15 mouse cellular contexts compared by ENCODE assay signal in genomic region chr8:11395601-11396000, GRCm38 (mm10).
A peak's percentile ranks its signal among the peaks of the same experiment; 100 is the strongest.
DNase-seq lines count a peak whose midpoint lies in the region; ATAC-seq lines count a peak whose summit lies in the region.
"Had no signal": no experiment of that assay in that cellular context is flagged by ENCODE, and none has a peak within 500 bp of the region (broad histone marks: within the 10 kb centered on the region; RNA-seq: fewer than 3 reads in every experiment).

No protein-coding gene starts in this region.

- peaks cover 5% of the 10 kb centered on the region for H3K36me3 ChIP-seq in forebrain, embryonic 10.5 days (replicated peaks)
- no peaks in the 10 kb centered on the region for H3K36me3 ChIP-seq in forebrain, embryonic 13.5 days (ENCODE audit: poor library complexity, severe bottlenecking)
- H3K36me3 ChIP-seq in hindbrain, embryonic 10.5 days: no peaks in the 10 kb centered on the region
- H3K36me3 ChIP-seq in hindbrain, embryonic 16.5 days (ENCODE audit: control insufficient read depth, insufficient read depth, low read length): no peaks in the 10 kb centered on the region
- H3K36me3 ChIP-seq in neural tube, embryonic 15.5 days: no peaks in the 10 kb centered on the region
- H3K36me3 ChIP-seq: neural tube, embryonic 12.5 days had no signal

- ATAC-seq in forebrain, embryonic 13.5 days: no peak
- ATAC-seq in hindbrain, embryonic 16.5 days: no peak
- no peak for ATAC-seq in neural tube, embryonic 15.5 days (ENCODE audit: low FRiP score)
- no peak for ATAC-seq in CD4-positive, CD25-positive, alpha-beta regulatory T cell, adult 4 months
- ATAC-seq: forebrain, embryonic 14.5 days had no signal

- H3K27ac ChIP-seq in forebrain, embryonic 10.5 days: peak overlapping the region; percentile 41; the same call in 1 of the 2 replicates
- no peak overlapping the region for H3K27ac ChIP-seq in forebrain, embryonic 13.5 days
- H3K27ac ChIP-seq in hindbrain, embryonic 10.5 days: peak overlapping the region; percentile 31; the same call in 1 of the 2 replicates
- no peak overlapping the region for H3K27ac ChIP-seq in hindbrain, embryonic 16.5 days (ENCODE audit: low read depth, low read length)
- 0 out of 2 replicates have a peak overlapping the region, but pooled peaks have one; percentile 14 for H3K27ac ChIP-seq in neural tube, embryonic 15.5 days (replicated peaks)
- H3K27ac ChIP-seq: neural tube, embryonic 12.5 days had no signal

- H3K9me3 ChIP-seq in forebrain, embryonic 10.5 days: no peaks in the 10 kb centered on the region
- H3K9me3 ChIP-seq in forebrain, embryonic 13.5 days (replicated peaks): no peaks in the 10 kb centered on the region
- peaks cover 9% of the 10 kb centered on the region; the same call in 1 of the 2 replicates for H3K9me3 ChIP-seq in hindbrain, embryonic 10.5 days
- 0 out of 2 replicates have a peak, but pooled peaks cover 2% of the 10 kb centered on the region for H3K9me3 ChIP-seq in hindbrain, embryonic 16.5 days (ENCODE audit: control insufficient read depth, low read length)
- H3K9me3 ChIP-seq in neural tube, embryonic 15.5 days (replicated peaks): no peaks in the 10 kb centered on the region
- H3K9me3 ChIP-seq: neural tube, embryonic 12.5 days had no signal

- H3K4me1 ChIP-seq in forebrain, embryonic 10.5 days: peaks cover 31% of the 10 kb centered on the region
- 0 out of 2 replicates have a peak, but pooled peaks cover 4% of the 10 kb centered on the region for H3K4me1 ChIP-seq in forebrain, embryonic 13.5 days
- peaks cover 39% of the 10 kb centered on the region for H3K4me1 ChIP-seq in hindbrain, embryonic 10.5 days (replicated peaks)
- H3K4me1 ChIP-seq in hindbrain, embryonic 16.5 days (ENCODE audit: control insufficient read depth, insufficient read depth, low read depth, low read length): no peaks in the 10 kb centered on the region
- H3K4me1 ChIP-seq in neural tube, embryonic 15.5 days: peaks cover 6% of the 10 kb centered on the region; the same call in 1 of the 2 replicates

- H3K9ac ChIP-seq in forebrain, embryonic 13.5 days: no peak overlapping the region
- no peak overlapping the region for H3K9ac ChIP-seq in hindbrain, embryonic 16.5 days (ENCODE audit: low read depth, low read length)
- H3K9ac ChIP-seq in neural tube, embryonic 15.5 days (replicated peaks): no peak overlapping the region
- H3K9ac ChIP-seq: neural tube, embryonic 12.5 days had no signal

- DNase-seq in forebrain, embryonic 10.5 days (ENCODE audit: extremely low spot score, low spot score): no peak
- DNase-seq in hindbrain, embryonic 10.5 days (ENCODE audit: low spot score): no peak
- DNase-seq in neural tube, embryonic 10.5 days (ENCODE audit: extremely low spot score, low spot score): no peak
- no peak for DNase-seq in right cerebral cortex, postnatal 4 days
- DNase-seq: cerebellum, adult 11-12 months; gastrocnemius, postnatal 14 days; left cerebral cortex, postnatal 4 days; lung, postnatal 14 days; midbrain, embryonic 14.5 days had no signal

- H3K4me2 ChIP-seq in forebrain, embryonic 13.5 days: no peak overlapping the region
- H3K4me2 ChIP-seq in hindbrain, embryonic 16.5 days (ENCODE audit: low read length): no peak overlapping the region
- no peak overlapping the region for H3K4me2 ChIP-seq in neural tube, embryonic 15.5 days
- H3K4me2 ChIP-seq: neural tube, embryonic 12.5 days had no signal

- no peak overlapping the region for H3K4me3 ChIP-seq in forebrain, embryonic 10.5 days
- no peak overlapping the region for H3K4me3 ChIP-seq in forebrain, embryonic 13.5 days
- no peak overlapping the region for H3K4me3 ChIP-seq in hindbrain, embryonic 10.5 days
- H3K4me3 ChIP-seq in hindbrain, embryonic 16.5 days (ENCODE audit: low read length): no peak overlapping the region
- no peak overlapping the region for H3K4me3 ChIP-seq in neural tube, embryonic 15.5 days (replicated peaks)
- H3K4me3 ChIP-seq: neural tube, embryonic 12.5 days had no signal

- 90% methylated on average over 10 of the region's 10 CpGs for WGBS in forebrain, embryonic 10.5 days
- WGBS in forebrain, embryonic 13.5 days: 85% methylated on average over 10 of the region's 10 CpGs
- WGBS in hindbrain, embryonic 10.5 days: 82% methylated on average over 10 of the region's 10 CpGs
- 78% methylated on average over 10 of the region's 10 CpGs for WGBS in hindbrain, embryonic 16.5 days
- 74% methylated on average over 10 of the region's 10 CpGs for WGBS in neural tube, embryonic 15.5 days

- H3K27me3 ChIP-seq in forebrain, embryonic 10.5 days (ENCODE audit: poor library complexity, severe bottlenecking): no peaks in the 10 kb centered on the region
- H3K27me3 ChIP-seq in forebrain, embryonic 13.5 days: no peaks in the 10 kb centered on the region
- H3K27me3 ChIP-seq in hindbrain, embryonic 10.5 days (ENCODE audit: insufficient read depth, poor library complexity, severe bottlenecking): no peaks in the 10 kb centered on the region
- no peaks in the 10 kb centered on the region for H3K27me3 ChIP-seq in hindbrain, embryonic 16.5 days (replicated peaks; ENCODE audit: control insufficient read depth, insufficient read depth, low read length)
- H3K27me3 ChIP-seq in neural tube, embryonic 15.5 days (replicated peaks): no peaks in the 10 kb centered on the region
- H3K27me3 ChIP-seq: neural tube, embryonic 12.5 days had no signal

Comparison
In these comparisons a context has a peak if more than half of its experiments do, and no peak if none do; other contexts are left out.
1. H3K27ac ChIP-seq: peak in forebrain, embryonic 10.5 days (single experiment), hindbrain, embryonic 10.5 days (single experiment) and neural tube, embryonic 15.5 days (single experiment); none in forebrain, embryonic 13.5 days (single experiment) and hindbrain, embryonic 16.5 days (single experiment).